Mouse (Mus musculus): ENCODE measurements at regions not wholly inside any gene's neighbourhood (a gene's known extent, or its start where the extent isn't known, plus 50 kb on each side); places are given as distances from the start of the nearest gene placed in this dataset.

GRCm38 (mm10) chr8:10831864-10832263 is 176.4 kb downstream of the Irs2 start:
- H3K4me1 ChIP-seq = peaks cover 5% of the 10 kb centered on the region; the same call in 1 of the 2 replicates
- H3K4me2 ChIP-seq = no peak overlapping the region
- no peak overlapping the region for H3K9ac ChIP-seq
- H3K36me3 ChIP-seq (replicated peaks) = no peaks in the 10 kb centered on the region
- H3K9me3 ChIP-seq = no peaks in the 10 kb centered on the region
- H3K27me3 ChIP-seq = 0 out of 2 replicates have a peak, but pooled peaks cover 4% of the 10 kb centered on the region
- ATAC-seq (ENCODE audit: low FRiP score) = no peak
- no peak overlapping the region for H3K27ac ChIP-seq
- WGBS = 87% methylated on average over 7 of the region's 7 CpGs
- H3K4me3 ChIP-seq (replicated peaks) = no peak overlapping the region

- ATAC-seq (ENCODE audit: low FRiP score) = no peak
- H3K27ac ChIP-seq = no peak overlapping the region
- H3K9ac ChIP-seq = no peak overlapping the region
- no peak overlapping the region for H3K4me2 ChIP-seq
- WGBS = 85% methylated on average over 6 of the region's 6 CpGs
- 0 out of 2 replicates have a peak, but pooled peaks cover 4% of the 10 kb centered on the region for H3K27me3 ChIP-seq
- H3K9me3 ChIP-seq = no peaks in the 10 kb centered on the region
- H3K4me1 ChIP-seq = peaks cover 5% of the 10 kb centered on the region; the same call in 1 of the 2 replicates
- no peaks in the 10 kb centered on the region for H3K36me3 ChIP-seq (replicated peaks)
- H3K4me3 ChIP-seq (replicated peaks) = no peak overlapping the region
Observed at GRCm38 (mm10) chr8:10831277-10831676, 177.0 kb downstream of the Irs2 start.

GRCm38 (mm10) chr8:10830835-10831234 is 177.4 kb downstream of the Irs2 start:
- H3K4me1 ChIP-seq = peaks cover 5% of the 10 kb centered on the region; the same call in 1 of the 2 replicates
- 0 out of 2 replicates have a peak, but pooled peaks cover 4% of the 10 kb centered on the region for H3K27me3 ChIP-seq
- no peaks in the 10 kb centered on the region for H3K36me3 ChIP-seq (replicated peaks)
- no peak overlapping the region for H3K4me3 ChIP-seq (replicated peaks)
- H3K9ac ChIP-seq = no peak overlapping the region
- ATAC-seq (ENCODE audit: low FRiP score) = no peak
- H3K9me3 ChIP-seq = no peaks in the 10 kb centered on the region
- WGBS = 92% methylated on average over 10 of the region's 10 CpGs
- H3K4me2 ChIP-seq = no peak overlapping the region
- no peak overlapping the region for H3K27ac ChIP-seq

- H3K27ac ChIP-seq = no peak overlapping the region
- H3K9ac ChIP-seq = no peak overlapping the region
- no peak overlapping the region for H3K4me3 ChIP-seq (replicated peaks)
- H3K9me3 ChIP-seq = no peaks in the 10 kb centered on the region
- no peaks in the 10 kb centered on the region for H3K36me3 ChIP-seq (replicated peaks)
- no peak overlapping the region for H3K4me2 ChIP-seq
- H3K27me3 ChIP-seq = no peaks in the 10 kb centered on the region
- peaks cover 3% of the 10 kb centered on the region; the same call in 1 of the 2 replicates for H3K4me1 ChIP-seq
- no peak for ATAC-seq (ENCODE audit: low FRiP score)
- 51% methylated on average over 9 of the region's 9 CpGs for WGBS
Observed at GRCm38 (mm10) chr8:10828580-10828979, 179.7 kb downstream of the Irs2 start.

- no peaks in the 10 kb centered on the region for H3K9me3 ChIP-seq
Observed at GRCm38 (mm10) chr8:10827560-10827959, 180.7 kb downstream of the Irs2 start.

GRCm38 (mm10) chr8:10825981-10826380 is 182.3 kb downstream of the Irs2 start:
- WGBS = 49% methylated on average over 4 of the region's 4 CpGs
- Histone ChIP-seq H3K4me1 (no peaks in the 10 kb centered on the region), H3K9me3 (no peaks in the 10 kb centered on the region), H3K27me3 (no peaks in the 10 kb centered on the region), H3K4me3 (replicated peaks) (no peak overlapping the region), H3K36me3 (replicated peaks) (no peaks in the 10 kb centered on the region), H3K27ac (no peak overlapping the region), H3K9ac (no peak overlapping the region), H3K4me2 (no peak overlapping the region)
- ATAC-seq (ENCODE audit: low FRiP score) = no peak

More at GRCm38 (mm10) chr8:10827560-10827959, 180.7 kb downstream of the Irs2 start:
- Histone ChIP-seq H3K27ac (no peak overlapping the region), H3K27me3 (no peaks in the 10 kb centered on the region), H3K4me1 (no peaks in the 10 kb centered on the region), H3K4me2 (no peak overlapping the region), H3K4me3 (replicated peaks) (no peak overlapping the region), H3K36me3 (replicated peaks) (no peaks in the 10 kb centered on the region), H3K9ac (no peak overlapping the region)
- 89% methylated on average over 6 of the region's 6 CpGs for WGBS
- no peak for ATAC-seq (ENCODE audit: low FRiP score)

GRCm38 (mm10) chr8:10825192-10825926 is 182.9 kb downstream of the Irs2 start:
- ATAC-seq (ENCODE audit: low FRiP score) = no peak
- H3K36me3 ChIP-seq (replicated peaks) = no peaks in the 10 kb centered on the region
- no peaks in the 10 kb centered on the region for H3K27me3 ChIP-seq
- no peak overlapping the region for H3K27ac ChIP-seq
- no peak overlapping the region for H3K4me2 ChIP-seq
- 85% methylated on average over 10 of the region's 10 CpGs for WGBS
- H3K4me1 ChIP-seq = no peaks in the 10 kb centered on the region
- no peaks in the 10 kb centered on the region for H3K9me3 ChIP-seq
- H3K4me3 ChIP-seq (replicated peaks) = no peak overlapping the region
- no peak overlapping the region for H3K9ac ChIP-seq

GRCm38 (mm10) chr8:10821901-10822300 is 186.4 kb downstream of the Irs2 start:
- Histone ChIP-seq H3K9ac (no peak overlapping the region), H3K36me3 (replicated peaks) (no peaks in the 10 kb centered on the region), H3K4me2 (no peak overlapping the region), H3K9me3 (no peaks in the 10 kb centered on the region), H3K4me1 (no peaks in the 10 kb centered on the region), H3K4me3 (replicated peaks) (no peak overlapping the region), H3K27me3 (no peaks in the 10 kb centered on the region), H3K27ac (no peak overlapping the region)
- no peak for ATAC-seq (ENCODE audit: low FRiP score)
- 70% methylated on average over 2 of the region's 2 CpGs for WGBS

- Histone ChIP-seq H3K4me3 (replicated peaks) (no peak overlapping the region), H3K4me2 (no peak overlapping the region), H3K9me3 (no peaks in the 10 kb centered on the region), H3K9ac (no peak overlapping the region), H3K27ac (no peak overlapping the region), H3K27me3 (no peaks in the 10 kb centered on the region; the same call in 1 of the 2 replicates), H3K4me1 (peaks cover 12% of the 10 kb centered on the region; the same call in 1 of the 2 replicates), H3K36me3 (replicated peaks) (no peaks in the 10 kb centered on the region)
- 87% methylated on average over 7 of the region's 7 CpGs for WGBS
- ATAC-seq (ENCODE audit: low FRiP score) = no peak
Observed at GRCm38 (mm10) chr8:10814499-10814898, 193.8 kb downstream of the Irs2 start.

- Histone ChIP-seq H3K9ac (no peak overlapping the region), H3K4me1 (peaks cover 12% of the 10 kb centered on the region; the same call in 1 of the 2 replicates), H3K36me3 (replicated peaks) (no peaks in the 10 kb centered on the region), H3K27me3 (no peaks in the 10 kb centered on the region; the same call in 1 of the 2 replicates), H3K4me2 (no peak overlapping the region), H3K9me3 (no peaks in the 10 kb centered on the region), H3K4me3 (replicated peaks) (no peak overlapping the region), H3K27ac (no peak overlapping the region)
- 82% methylated on average over 10 of the region's 10 CpGs for WGBS
- ATAC-seq (ENCODE audit: low FRiP score) = no peak
Observed at GRCm38 (mm10) chr8:10812060-10812670, 196.1 kb downstream of the Irs2 start.

GRCm38 (mm10) chr8:10807040-10807439 is 201.2 kb downstream of the Irs2 start:
- H3K4me3 ChIP-seq (replicated peaks) = no peak overlapping the region
- H3K9ac ChIP-seq = no peak overlapping the region
- ATAC-seq (ENCODE audit: low FRiP score) = no peak
- no peak overlapping the region for H3K27ac ChIP-seq
- peaks cover 29% of the 10 kb centered on the region for H3K4me1 ChIP-seq
- WGBS = 94% methylated on average over 5 of the region's 5 CpGs
- H3K36me3 ChIP-seq (replicated peaks) = no peaks in the 10 kb centered on the region
- H3K4me2 ChIP-seq = no peak overlapping the region
- no peaks in the 10 kb centered on the region for H3K27me3 ChIP-seq
- no peaks in the 10 kb centered on the region for H3K9me3 ChIP-seq

GRCm38 (mm10) chr8:10805405-10806151 is 202.7 kb downstream of the Irs2 start:
- ATAC-seq (ENCODE audit: low FRiP score) = peak; percentile 48; the same call in 1 of the 2 replicates
- 1% methylated on average over 23 of the region's 25 CpGs for WGBS
- Histone ChIP-seq H3K4me3 (replicated peaks) (no peak overlapping the region), H3K27me3 (no peaks in the 10 kb centered on the region), H3K9me3 (no peaks in the 10 kb centered on the region), H3K36me3 (replicated peaks) (no peaks in the 10 kb centered on the region), H3K4me1 (peaks cover 24% of the 10 kb centered on the region), H3K27ac (peak overlapping the region; percentile 50), H3K9ac (peak overlapping the region; percentile 42; the same call in 1 of the 2 replicates), H3K4me2 (peak overlapping the region; percentile 43)
